Mouse (Mus musculus): ENCODE results near the gene Nfic.

Gene Nfic

DNA sequence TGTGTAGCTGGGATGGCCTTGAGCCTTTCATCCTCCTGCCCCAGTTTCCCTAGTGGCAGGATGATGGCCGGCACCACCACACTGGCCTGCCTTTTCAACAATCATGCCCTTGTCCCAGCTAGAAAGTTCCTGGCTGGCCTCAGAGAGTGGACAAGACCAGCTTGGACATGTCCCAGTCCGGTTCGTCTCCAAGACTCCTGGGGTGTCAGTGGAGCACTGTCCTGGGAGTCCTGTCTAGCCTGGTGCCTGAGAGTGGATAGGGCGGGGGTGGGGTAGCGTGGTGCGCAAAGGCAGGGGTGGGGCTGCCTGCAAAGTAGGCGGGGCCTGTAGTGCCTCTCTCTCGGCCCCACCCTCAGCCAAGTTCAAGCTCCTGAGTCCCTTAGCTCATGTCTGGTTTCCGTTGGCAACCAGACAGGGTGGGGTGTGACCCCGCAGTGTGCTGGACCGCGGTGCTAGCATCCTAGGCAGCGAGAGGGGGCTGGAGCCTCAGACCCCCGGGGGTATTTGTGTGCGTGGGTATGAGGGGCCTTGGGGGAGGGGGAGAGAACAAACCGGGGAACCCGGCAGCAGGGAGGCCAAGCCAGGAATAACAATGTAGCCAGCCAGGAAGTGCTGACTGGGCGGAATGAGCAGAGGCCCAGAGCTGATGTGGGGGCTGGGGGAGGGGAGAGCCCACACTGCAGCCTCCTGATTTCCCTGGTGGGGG, 53.8 kb downstream of the Nfic start:
- no peak for DNase-seq

DNA sequence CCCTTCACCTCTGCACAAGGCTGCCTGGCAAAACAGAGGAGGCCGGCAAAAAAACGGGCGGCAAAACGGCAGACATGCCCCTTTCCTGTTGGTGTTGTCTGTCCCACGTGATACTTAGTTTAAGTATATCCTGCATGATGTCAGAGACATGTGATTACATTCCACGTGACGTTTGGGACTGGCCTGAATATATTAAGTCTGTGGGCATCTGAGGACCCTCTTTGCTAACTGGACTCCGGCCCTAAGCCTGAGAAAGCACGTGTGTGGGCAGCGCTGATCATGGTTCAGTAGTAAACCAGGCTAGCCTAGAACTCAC, 54.3 kb downstream of the Nfic start:
- no peak for DNase-seq

DNA sequence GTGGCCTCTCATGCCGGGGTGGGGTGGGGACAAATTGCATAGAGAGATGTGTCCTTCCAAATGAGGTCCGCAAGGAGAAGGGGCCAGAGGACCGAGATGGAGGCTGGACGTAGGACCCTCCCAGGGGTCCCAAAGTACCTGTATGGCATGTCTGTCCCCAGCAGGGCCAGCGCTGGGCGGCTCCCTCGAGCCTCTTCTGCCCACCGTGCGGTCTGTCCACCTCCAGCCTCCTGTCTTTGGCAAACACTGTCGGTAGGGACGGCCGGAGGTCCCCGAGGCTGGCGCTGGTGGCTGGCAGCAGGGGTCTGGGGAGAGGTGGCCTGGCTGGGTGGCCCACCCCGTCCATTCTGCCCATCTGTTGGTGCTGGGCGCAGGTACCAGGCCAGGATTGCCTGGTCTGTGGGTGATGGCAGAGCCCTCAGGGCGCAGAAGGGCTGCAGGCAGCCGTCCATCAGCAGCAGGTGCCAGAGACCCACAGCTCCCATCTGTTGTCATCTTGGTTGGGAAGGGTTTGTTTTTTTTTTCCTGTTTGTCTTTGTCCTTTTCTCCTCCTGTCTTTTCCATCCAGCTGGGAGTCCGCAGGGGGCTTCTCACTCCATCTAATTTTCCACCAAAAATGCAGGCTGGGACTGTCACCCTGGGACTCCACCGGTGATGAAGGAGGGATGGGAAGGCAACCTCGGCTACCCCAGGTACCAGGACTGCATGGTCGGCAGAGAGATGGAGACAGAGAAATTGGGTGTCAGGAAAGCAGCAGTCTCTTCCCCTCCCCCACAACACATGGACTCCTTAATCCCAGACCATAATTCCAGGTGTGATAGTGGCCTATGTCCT, 54.8 kb downstream of the Nfic start:
- no peak for DNase-seq

DNA sequence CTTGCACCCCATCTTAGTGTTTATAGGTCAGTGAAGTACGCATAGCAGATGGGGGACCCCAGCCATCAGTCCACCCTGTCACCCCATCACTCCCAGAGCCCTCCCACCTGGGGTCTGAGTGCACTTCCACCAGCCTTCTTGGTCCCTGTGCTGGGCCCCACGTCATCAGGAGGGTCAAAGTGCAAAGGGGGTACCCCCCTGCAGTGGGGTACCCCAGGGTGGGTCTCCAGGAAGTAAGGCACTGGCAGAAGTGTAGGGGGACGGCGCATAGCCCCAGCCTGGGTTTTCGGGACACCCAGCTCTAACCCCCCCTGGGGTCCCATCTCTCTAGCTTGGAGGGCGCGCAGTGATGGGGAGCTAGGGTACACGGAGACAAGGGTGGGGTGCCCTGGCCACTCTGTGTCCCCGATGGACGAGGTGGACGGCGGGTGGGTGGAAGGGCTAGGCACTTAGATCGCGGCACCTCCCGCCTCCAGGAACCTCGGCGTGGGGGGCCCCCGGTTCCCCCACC, 55.6 kb downstream of the Nfic start:
- DNase-seq: no peak

DNA sequence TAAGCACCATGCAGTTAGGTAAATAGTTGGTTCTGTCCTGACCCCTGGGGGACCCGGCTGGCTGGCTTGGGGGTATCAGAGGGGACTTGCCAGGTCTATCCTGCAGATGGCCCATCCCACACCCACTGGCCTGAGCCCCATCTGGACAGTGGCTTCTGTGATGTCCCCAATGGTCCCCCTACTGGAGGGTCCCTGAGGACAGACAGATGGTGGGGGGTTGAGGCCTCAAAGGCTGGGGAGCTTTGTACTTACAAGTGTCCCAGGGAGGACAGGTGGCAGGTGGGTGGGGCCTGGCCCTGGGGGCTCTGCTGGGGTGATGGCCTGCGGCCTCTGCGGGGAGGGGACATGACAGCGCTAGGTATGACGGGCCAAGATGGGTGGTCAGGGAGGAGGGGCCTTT, 56.1 kb downstream of the Nfic start:
- no peak for DNase-seq

DNA sequence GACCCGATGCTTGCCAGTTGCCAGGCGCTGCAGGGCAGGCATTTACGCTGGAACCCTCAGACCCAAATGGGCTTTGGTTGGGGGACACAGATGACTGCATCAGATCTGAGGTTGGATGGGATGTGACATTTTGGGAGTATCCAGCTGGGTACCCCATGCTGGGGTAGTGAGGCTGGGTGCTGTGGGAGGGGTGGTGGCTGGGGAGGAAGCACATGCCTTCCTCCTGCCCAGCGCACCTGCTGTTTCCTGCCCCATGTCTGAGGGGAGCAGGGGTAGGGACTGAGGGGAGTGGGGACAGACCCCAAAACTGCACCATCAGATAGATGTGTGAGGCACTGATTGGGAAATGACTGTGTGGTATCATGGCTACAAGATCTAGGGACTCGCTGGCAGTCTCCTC, 58.7 kb downstream of the Nfic start:
- DNase-seq: no peak

DNA sequence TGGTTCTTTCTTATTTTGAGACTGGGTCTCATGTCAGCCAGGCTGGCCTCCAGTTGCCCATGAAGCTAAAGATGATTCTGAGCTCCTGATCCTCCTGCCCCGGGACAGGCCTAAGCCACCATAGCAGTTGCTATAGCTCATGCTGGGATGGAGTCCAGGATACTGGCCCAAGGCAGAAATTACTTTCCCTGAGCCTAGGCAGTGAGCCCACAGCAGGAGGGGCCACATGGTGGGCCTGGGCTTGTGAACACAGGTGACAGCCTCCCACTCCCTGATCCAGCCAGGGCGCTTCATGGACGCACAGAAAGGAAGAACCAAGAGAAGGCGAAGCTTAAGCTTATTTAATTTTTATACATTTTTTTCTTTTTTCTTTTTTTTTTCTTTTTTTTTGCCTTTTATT, 59.6 kb downstream of the Nfic start:
- DNase-seq: no peak

DNA sequence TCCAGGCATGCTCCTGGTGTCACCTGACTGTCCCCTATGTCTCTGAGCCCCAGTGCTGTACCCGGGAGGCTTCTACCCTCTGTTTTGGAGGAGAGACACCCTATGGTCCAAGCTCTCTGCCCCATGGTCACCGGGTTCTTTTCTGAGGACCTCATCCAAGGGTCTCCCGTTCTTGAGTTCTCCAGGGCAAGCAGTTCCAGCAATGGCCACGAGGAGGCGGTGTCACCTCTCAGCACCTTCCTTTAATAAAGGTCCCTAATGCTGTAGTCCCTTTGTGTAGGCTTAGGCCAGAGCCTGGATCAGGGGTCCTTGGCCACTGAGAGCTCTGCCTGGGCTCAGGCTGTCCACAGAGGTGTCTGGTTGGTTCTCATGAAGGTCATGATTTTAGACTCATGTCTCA, 60.3 kb downstream of the Nfic start:
- peak; percentile 87 for DNase-seq

DNA sequence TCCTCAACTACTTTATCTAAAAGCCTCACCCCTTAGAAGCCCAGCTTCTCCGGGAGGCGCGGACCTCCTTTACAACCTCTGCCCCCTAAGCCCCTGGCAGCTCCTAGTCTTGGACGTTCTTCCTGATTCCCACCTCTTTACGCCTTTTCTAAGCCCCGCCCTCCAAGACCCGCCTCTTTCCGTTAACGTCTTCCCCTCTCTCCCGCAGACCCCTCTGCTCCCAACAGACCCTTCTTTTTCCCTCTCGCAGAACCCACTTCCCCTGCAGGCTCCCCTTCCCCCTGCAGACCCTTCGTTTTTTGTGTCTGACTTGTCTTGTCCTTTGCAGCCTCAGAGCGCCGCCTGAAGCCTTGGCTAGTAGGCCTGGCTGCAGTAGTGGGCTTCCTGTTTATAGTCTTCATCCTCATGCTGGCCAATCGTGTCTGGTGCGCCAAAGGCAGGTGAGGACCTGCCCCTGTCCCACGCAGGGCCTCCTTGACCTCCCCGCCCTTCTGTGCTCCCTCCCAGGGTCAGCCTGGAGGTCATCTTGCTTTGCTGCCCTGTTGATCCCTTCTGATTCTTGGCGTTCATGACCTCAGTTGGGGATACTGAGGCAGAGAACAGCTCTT, 61.9 kb downstream of the Nfic start:
- no peak for DNase-seq

DNA sequence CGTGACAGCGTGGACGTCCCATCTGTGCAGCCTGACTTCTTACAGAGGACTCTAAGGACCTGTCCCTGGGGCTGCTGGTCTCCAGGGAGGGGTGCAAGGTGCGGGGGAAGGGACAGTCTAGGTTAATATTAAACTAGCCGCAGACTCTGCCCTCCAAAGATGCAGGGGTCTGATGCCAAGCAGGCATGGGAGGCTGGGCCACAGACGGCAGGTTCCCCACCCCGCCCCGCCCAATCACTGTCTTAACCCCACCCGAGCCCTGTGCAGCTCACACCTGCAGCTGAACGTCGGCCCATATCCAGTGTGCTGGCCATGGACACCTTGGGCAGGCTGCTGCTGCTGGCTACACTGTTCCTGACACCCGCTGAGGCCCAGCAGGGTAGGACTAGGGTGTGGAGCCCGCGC, 62.7 kb downstream of the Nfic start, which contains the start of gene Smim24:
TSS of gene Smim24 (plus strand) at position 271 of the 405 bp plus-strand sequence.
- no peak for DNase-seq

DNA sequence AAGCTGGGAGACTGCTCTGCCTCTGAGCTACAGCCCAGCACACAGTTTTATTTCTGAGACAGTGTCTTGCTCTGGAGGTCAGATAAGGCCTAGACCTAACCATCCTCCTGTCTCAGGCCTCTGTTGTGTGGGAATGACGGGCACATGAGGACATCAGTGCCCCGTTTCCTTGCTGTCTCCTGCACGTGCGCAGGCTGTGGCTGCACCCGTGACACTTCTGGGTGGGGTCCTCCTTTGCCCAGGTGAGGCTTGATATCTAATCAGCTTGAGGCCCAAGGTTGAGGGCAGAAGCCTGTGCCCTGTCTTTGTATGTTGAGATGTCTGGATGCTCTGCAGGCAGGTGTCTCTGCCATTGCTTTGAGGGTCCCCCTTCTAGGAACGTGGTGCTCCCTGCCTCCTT, 63.2 kb downstream of the Nfic start:
- no peak for DNase-seq

DNA sequence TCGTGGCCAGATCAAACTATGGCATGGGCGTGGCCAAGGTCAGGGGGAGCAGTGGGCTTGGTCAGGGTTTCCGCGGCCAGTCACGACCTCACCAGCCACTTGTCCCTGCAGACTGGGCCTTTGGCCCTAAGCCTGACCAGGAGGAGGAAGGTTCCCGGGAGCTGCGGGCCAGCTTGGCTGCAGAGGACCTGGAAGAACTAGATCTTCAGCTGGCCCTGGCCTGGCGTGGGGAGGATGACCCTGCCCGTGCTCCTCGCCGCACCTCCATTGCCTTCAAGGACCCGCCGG, 64.8 kb downstream of the Nfic start:
- DNase-seq: no peak

DNA sequence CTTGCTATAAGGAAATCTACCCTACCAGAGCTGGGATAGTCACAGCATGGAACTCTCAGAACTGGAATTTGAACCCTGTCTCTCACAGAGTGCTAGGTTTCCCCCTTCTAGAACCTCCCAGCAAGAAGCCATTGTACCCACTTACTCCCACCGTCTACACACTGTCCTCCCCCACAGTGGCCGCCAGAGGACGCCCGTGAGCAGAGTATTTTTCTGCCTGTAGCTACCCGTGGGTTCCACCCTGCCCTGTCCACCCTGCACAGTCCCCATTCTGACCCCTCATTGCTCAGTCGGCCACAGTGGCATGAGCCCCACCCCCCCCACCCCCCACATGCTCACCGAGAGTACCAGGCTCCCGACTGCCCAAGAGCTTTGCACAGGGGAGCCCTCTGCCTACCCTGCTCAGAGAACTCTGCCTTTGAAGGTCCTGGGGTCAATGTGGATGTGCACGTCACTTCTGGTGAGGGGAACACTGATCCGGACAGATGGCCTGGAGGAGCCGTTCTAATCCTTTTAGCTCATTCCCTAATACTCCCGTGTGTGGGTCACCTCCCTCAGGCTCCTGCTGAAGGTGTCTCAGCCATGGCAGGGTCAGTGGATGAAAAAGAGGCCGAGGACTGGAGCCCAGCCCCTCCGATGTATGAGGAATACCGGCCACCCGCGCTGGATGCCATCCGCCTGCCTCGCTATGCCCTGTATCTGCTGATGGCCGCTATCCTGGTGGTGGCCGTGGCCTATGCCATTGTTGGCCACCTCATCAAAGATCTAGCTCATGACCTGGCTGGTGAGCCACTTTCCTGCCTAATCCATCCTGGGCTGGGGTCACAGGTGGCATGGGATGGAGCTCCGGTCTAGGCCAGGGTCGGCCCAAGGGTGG, 65.4 kb downstream of the Nfic start:
- peak; percentile 87 for DNase-seq

DNA sequence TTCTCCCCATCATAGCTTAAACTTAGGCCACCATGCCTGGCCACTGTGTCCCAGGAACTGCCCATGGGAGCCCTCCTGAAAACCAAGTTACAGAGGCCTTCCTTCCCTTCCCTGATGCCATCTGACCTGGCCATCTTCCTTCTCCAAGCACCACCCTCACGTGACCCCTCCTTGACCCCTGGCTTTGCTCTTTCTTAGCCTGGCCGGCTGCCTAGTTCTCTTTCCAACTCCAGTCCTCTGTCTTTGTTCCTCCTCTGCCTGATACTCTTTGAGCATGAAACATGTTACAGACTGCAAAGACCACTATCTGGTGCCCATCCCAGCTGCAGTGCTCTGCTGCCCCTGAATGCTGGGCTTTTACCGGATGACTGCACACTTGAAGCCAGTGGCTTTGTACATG, 66.1 kb downstream of the Nfic start:
- DNase-seq: no peak

DNA sequence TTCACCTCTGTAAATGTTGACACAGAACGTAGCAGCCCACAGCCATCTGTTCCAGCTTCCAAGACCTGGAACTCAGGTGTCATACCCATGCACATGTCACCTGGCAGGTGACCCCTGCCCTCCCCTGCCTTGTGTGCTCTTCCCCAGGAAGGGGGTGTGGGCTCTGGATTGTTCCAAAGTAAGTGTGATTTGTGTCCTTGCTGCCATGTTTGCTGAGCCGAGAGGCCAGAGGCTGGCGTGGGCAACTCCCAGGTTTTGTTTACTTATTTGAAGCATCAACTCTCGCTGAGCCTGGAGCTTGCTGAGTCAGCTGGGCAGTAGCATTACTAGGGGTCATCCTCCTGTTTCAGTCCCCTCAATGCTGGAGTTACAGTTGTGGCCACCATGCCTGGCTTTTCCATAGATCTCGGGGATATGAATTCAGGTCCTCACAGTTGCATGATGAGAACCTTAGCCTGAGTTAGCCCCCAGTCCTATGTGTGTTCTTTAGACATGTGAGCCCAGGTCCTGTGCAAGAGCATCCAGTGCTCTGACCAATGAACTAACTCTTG, 66.9 kb downstream of the Nfic start, which contains the start of gene Gm48552:
TSS of gene Gm48552 (plus strand) at position 501 of the 551 bp plus-strand sequence.
- DNase-seq: no peak

DNA sequence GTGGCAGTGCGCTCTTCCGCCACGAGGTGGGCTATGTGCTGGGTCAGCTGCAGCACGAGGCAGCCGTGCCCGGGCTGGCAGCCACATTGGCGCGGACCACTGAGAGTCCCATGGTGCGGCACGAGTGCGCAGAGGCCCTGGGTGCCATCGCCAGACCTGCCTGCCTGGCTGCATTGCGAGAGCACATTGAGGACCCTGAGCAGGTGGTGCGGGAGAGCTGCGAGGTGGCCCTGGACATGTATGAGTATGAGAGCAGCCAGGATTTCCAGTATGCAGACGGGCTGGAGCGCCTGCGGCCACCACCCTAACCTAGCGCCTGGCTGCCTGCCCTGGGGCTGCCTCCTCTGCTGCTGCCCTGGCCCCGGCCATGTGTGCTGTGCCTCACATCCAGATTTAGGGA, 67.7 kb downstream of the Nfic start:
- DNase-seq: no peak

DNA sequence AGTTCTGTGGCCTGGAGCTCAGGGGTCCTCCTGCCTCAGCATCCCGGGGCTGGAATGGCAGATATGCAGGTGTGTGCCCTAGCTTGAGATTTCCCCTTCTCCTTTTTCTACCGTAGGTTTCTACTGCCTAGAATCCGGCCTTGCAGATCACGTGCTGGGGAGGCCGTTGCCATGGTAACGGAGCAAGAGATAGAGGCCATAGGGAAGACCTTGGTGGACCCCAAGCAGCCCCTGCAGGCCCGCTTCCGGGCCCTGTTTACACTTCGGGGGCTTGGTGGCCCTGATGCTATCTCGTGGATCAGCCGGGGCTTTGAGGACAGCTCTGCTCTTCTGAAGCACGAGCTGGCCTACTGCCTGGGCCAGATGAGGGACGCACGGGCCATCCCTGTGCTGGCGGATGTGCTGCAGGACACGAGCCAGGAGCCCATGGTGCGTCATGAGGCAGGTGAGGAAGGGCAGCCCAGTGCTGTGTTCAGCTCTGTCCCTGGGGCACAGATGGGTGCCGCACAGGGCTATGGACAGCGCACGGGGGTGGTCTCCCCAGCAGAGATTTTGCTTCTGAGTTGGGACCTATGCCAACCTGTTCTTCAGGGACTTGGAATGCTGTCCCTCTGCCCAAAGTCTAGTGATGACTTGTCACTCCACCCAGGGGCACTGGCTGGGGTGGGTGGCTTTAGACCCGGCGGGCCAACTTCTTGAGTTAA, 69.7 kb downstream of the Nfic start:
- DNase-seq: no peak

DNA sequence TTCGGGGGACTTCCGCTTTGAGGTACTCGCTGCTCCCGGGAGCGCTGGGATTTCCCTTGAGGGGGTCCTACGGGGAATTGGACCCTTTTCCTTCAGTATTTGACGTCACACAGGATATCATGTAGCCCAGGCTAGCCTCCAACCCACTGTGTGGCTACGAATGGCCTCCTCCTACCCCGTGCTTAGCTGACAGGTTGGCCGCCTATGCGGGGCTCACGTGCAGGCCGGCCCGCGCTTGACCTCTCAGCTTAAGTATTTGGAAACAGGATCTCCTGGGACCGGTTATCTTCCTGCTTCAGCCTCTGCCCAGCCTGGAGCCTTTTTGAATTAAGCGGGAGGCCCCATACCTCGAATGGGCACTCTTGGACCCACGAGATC, 70.8 kb downstream of the Nfic start:
- DNase-seq: no peak

DNA sequence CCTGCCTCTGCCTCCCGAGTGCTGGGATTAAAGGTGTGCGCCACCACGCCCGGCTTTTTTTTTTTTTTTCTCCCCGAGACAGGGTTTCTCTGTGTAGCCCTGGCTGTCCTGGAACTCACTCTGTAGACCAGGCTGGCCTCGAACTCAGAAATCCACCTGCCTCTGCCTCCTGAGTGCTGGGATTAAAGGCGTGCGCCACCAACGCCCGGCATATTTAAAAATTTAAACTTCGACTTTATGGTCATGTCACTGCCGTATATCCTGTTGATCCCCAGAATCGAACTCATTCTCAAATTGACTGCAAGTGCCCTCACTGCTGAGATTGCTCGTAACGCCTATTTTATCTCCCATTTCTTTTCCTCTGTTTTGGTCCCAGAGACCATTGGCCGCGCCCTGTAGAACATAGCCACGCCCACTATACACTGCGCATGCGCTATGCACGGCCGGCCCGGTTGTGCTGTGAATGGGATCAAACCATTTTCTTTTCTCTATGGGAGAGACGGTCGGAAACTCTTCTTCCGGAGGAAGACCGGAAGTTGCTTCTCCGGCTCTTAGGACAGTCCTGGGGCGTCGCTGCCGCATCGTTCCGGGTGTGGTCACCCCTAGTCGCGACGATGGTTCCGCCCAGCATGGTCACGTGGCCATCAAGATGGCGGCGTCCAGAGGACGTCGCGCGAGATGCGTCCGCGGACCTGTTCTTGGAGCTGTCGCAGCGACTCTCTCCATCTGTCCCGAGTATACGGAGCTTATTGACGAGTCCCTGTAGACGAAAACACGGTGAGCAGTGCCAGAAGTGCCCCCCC, 71.4 kb downstream of the Nfic start, which contains the start of the genes Dohh and Gm48551:
TSS of gene Dohh (plus strand) at position 627 of the 803 bp plus-strand sequence.
TSS of gene Gm48551 (plus strand) at position 665 of the 803 bp plus-strand sequence.
- peak; percentile 96 to 98 for DNase-seq

DNA sequence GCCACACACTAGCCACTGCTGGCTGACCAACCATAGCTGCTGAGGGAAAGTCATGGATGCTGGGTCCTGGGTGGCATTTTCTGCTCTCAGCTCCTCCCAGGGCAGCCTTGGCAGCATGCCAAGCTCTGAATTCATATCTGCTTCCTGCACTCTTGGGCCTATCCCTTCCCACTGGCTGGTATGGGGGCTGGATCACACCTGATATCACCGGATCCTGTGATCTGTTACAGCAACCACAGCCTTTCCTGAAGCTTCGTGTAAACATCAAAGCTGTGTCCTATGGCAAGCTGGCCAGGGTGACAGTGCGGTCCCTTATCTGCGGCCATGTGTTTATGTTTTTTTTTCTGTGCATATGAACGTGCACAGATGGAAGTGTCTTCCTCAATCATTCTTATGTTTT, 73.4 kb downstream of the Nfic start:
- no peak for DNase-seq

DNA sequence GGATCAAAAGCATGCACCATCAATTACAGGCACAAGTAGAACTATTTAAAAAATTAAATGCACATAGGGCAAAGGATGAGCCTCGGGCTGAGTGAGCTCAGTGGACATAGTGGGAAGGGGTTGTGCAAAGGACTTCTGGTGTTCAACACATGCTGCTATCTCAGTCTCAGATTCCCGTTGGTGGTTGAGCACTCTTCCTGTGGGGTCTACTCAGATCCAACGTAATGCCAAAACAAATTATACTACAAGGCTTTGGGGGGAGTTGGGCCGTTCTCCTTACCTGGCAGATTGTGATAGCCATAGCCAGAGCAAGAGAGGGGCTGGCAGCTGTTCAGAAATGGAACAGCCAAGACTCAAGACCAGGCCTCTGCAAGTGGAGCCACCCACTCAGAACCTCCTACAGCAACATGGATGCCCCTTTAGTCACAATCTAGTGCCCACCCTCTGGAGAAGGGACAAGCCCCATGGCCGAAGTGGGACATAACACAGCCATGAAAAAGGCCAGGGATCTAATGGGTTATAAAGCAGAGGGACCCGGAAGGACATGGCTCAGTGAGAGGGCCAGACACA, 75.5 kb downstream of the Nfic start:
- no peak for DNase-seq

Measured in B cell, adult 2 months (primary cell).